Mouse (Mus musculus) forebrain, embryonic 15.5 days (tissue): ENCODE measurements around the gene Cadm2. TPM values are rescaled to one million over a fixed set of nuclear protein-coding genes. Genes with fewer than 3 reads are reported as not detected.

Source experiments
- ATAC-seq: fragments of 200-750 bp; cut with Nextera tagmentation; replicated peaks from 2 replicates; pipeline ENCODE4 v1.8.0; 2017; ENCODE audit warnings: mild to moderate bottlenecking, moderate TSS enrichment, moderate library complexity
- H3K27ac ChIP-seq: fragments of 300-500 bp; sonication (generic); replicated peaks from 2 replicates; pipeline ENCODE4 v1.5.1; 2015; ENCODE audit warnings: mild to moderate bottlenecking, inconsistent platforms
- H3K27me3 ChIP-seq: fragments of 300-500 bp; sonication (generic); 2 replicates; pipeline ENCODE4 v1.6.1; 2015; ENCODE audit warnings: inconsistent platforms
- H3K36me3 ChIP-seq: fragments of 300-500 bp; sonication (generic); 2 replicates; pipeline ENCODE4 v1.6.1; 2015; ENCODE audit warnings: mild to moderate bottlenecking, inconsistent platforms
- H3K4me1 ChIP-seq: fragments of 300-500 bp; sonication (generic); 2 replicates; pipeline ENCODE4 v1.6.1; 2015; ENCODE audit warnings: inconsistent platforms
- H3K4me2 ChIP-seq: fragments of 300-500 bp; sonication (generic); replicated peaks from 2 replicates; pipeline ENCODE4 v1.6.1; 2015; ENCODE audit warnings: mild to moderate bottlenecking, inconsistent platforms
- H3K4me3 ChIP-seq: fragments of 300-500 bp; sonication (generic); 2 replicates; pipeline ENCODE4 v1.5.1; 2015; ENCODE audit warnings: mild to moderate bottlenecking, inconsistent platforms
- H3K9ac ChIP-seq: fragments of 300-500 bp; sonication (generic); replicated peaks from 2 replicates; pipeline ENCODE4 v1.6.1; 2015; ENCODE audit warnings: mild to moderate bottlenecking, inconsistent platforms
- H3K9me3 ChIP-seq: fragments of 300-500 bp; sonication (generic); 2 replicates; pipeline ENCODE4 v1.6.1; 2016; ENCODE audit warnings: inconsistent platforms
- WGBS: fragments of 180-500 bp; shearing (Covaris S2); methylation state at CpG from one replicate; pipeline ENCODE4 v1.1.7; 2015; ENCODE audit warnings: mixed read lengths; 5-methylcytosine and 5-hydroxymethylcytosine counted together
- polyA plus RNA-seq: library from polyadenylated mRNA; unstranded; fragments of >200 nt; fragmentation: Nextera tagmentation; extraction: Ambion mirVana; gene quantifications from 2 replicates; pipeline ENCODE4 v1.2.1, GENCODE M21; 2015

Cadm2 gene
- polyA plus RNA-seq, 1 experiment from 2014 or later, result 36.4 TPM

GRCm38 (mm10) chr16:67608499-67608898, 12.2 kb downstream of the Cadm2 start:
- H3K9ac ChIP-seq, result no peak overlapping the region
- WGBS, result 69% methylated on average over 3 of the region's 3 CpGs
- H3K27me3 ChIP-seq, result no peaks in the 10 kb centered on the region
- no peak overlapping the region for H3K4me3 ChIP-seq
- peaks cover 34% of the 10 kb centered on the region for H3K4me1 ChIP-seq
- no peak for ATAC-seq
- no peak overlapping the region for H3K27ac ChIP-seq
- H3K4me2 ChIP-seq, result no peak overlapping the region
- H3K9me3 ChIP-seq, result no peaks in the 10 kb centered on the region
- no peaks in the 10 kb centered on the region for H3K36me3 ChIP-seq

- no peak overlapping the region for H3K4me3 ChIP-seq
- no peak overlapping the region for H3K4me2 ChIP-seq
- no peak for ATAC-seq
- H3K27me3 ChIP-seq, result no peaks in the 10 kb centered on the region
- 74% methylated on average over 6 of the region's 6 CpGs for WGBS
- H3K9ac ChIP-seq, result no peak overlapping the region
- H3K9me3 ChIP-seq, result no peaks in the 10 kb centered on the region
- H3K27ac ChIP-seq, result no peak overlapping the region
- no peaks in the 10 kb centered on the region for H3K36me3 ChIP-seq
- peaks cover 14% of the 10 kb centered on the region for H3K4me1 ChIP-seq
These were observed 15.0 kb downstream of the Cadm2 start for GRCm38 (mm10) chr16:67605661-67606060.

GRCm38 (mm10) chr16:67599981-67600380, 20.7 kb downstream of the Cadm2 start:
- ATAC-seq, result no peak
- H3K9ac ChIP-seq, result no peak overlapping the region
- H3K27ac ChIP-seq, result no peak overlapping the region
- H3K4me2 ChIP-seq, result no peak overlapping the region
- no peaks in the 10 kb centered on the region for H3K36me3 ChIP-seq
- no peaks in the 10 kb centered on the region for H3K27me3 ChIP-seq
- H3K9me3 ChIP-seq, result no peaks in the 10 kb centered on the region
- 56% methylated on average over 9 of the region's 9 CpGs for WGBS
- peaks cover 8% of the 10 kb centered on the region for H3K4me1 ChIP-seq
- no peak overlapping the region for H3K4me3 ChIP-seq

- peak; percentile 66 for ATAC-seq
- H3K9ac ChIP-seq, result no peak overlapping the region
- 63% methylated on average over 4 of the region's 4 CpGs for WGBS
- peaks cover 8% of the 10 kb centered on the region for H3K4me1 ChIP-seq
- H3K4me2 ChIP-seq, result no peak overlapping the region
- no peaks in the 10 kb centered on the region for H3K27me3 ChIP-seq
- H3K9me3 ChIP-seq, result no peaks in the 10 kb centered on the region
- H3K4me3 ChIP-seq, result no peak overlapping the region
- no peak overlapping the region for H3K27ac ChIP-seq
- no peaks in the 10 kb centered on the region for H3K36me3 ChIP-seq
These were observed 21.9 kb downstream of the Cadm2 start for GRCm38 (mm10) chr16:67598841-67599240.

- no peaks in the 10 kb centered on the region for H3K27me3 ChIP-seq
- no peak for ATAC-seq
- WGBS, result 91% methylated on average over 6 of the region's 6 CpGs
These were observed 29.7 kb downstream of the Cadm2 start for GRCm38 (mm10) chr16:67591015-67591414.

GRCm38 (mm10) chr16:67578842-67579517, 41.7 kb downstream of the Cadm2 start:
- 47% methylated on average over 11 of the region's 11 CpGs for whole genome bisulfite sequencing
- ATAC-seq, result peak; percentile 90
- Histone ChIP-seq H3K36me3 (no peaks in the 10 kb centered on the region), H3K9me3 (no peaks in the 10 kb centered on the region), H3K9ac (no peak overlapping the region), H3K4me3 (no peak overlapping the region), H3K27ac (peak overlapping the region; percentile 65), H3K27me3 (no peaks in the 10 kb centered on the region), H3K4me1 (peaks cover 16% of the 10 kb centered on the region; the same call in 1 of the 2 replicates), H3K4me2 (no peak overlapping the region)

More at GRCm38 (mm10) chr16:67591015-67591414, 29.7 kb downstream of the Cadm2 start:
- Histone ChIP-seq H3K9ac (no peak overlapping the region), H3K4me2 (no peak overlapping the region), H3K9me3 (no peaks in the 10 kb centered on the region), H3K4me1 (no peaks in the 10 kb centered on the region), H3K36me3 (no peaks in the 10 kb centered on the region), H3K4me3 (no peak overlapping the region), H3K27ac (no peak overlapping the region)

- 48% methylated on average over 5 of the region's 5 CpGs for WGBS
These were observed 45.2 kb downstream of the Cadm2 start for GRCm38 (mm10) chr16:67575557-67575956.

GRCm38 (mm10) chr16:67526992-67527391, 93.7 kb downstream of the Cadm2 start:
- Histone ChIP-seq H3K36me3 (no peaks in the 10 kb centered on the region), H3K4me3 (no peak overlapping the region), H3K27me3 (no peaks in the 10 kb centered on the region), H3K9me3 (no peaks in the 10 kb centered on the region), H3K9ac (no peak overlapping the region), H3K27ac (no peak overlapping the region), H3K4me1 (no peaks in the 10 kb centered on the region), H3K4me2 (no peak overlapping the region)
- WGBS, result 78% methylated on average over 1 of the region's 1 CpGs
- no peak for ATAC-seq

More at GRCm38 (mm10) chr16:67575557-67575956, 45.2 kb downstream of the Cadm2 start:
- Histone ChIP-seq H3K9me3 (no peaks in the 10 kb centered on the region), H3K27me3 (no peaks in the 10 kb centered on the region), H3K4me2 (no peak overlapping the region), H3K9ac (no peak overlapping the region), H3K27ac (peak overlapping the region; percentile 60), H3K4me3 (no peak overlapping the region), H3K36me3 (no peaks in the 10 kb centered on the region), H3K4me1 (peaks cover 16% of the 10 kb centered on the region; the same call in 1 of the 2 replicates)
- peak; percentile 51; the same call in 1 of the 2 replicates for ATAC-seq

- no peak for ATAC-seq
These were observed 95.8 kb downstream of the Cadm2 start for GRCm38 (mm10) chr16:67524878-67525277.

GRCm38 (mm10) chr16:67518311-67518710, 102.4 kb downstream of the Cadm2 start:
- H3K27me3 ChIP-seq, result no peaks in the 10 kb centered on the region
- no peaks in the 10 kb centered on the region for H3K36me3 ChIP-seq
- ATAC-seq, result no peak
- H3K4me2 ChIP-seq, result no peak overlapping the region
- 37% methylated on average over 3 of the region's 3 CpGs for WGBS
- peaks cover 7% of the 10 kb centered on the region; the same call in 1 of the 2 replicates for H3K4me1 ChIP-seq
- H3K9me3 ChIP-seq, result no peaks in the 10 kb centered on the region
- H3K9ac ChIP-seq, result no peak overlapping the region
- H3K27ac ChIP-seq, result no peak overlapping the region
- H3K4me3 ChIP-seq, result no peak overlapping the region

More at GRCm38 (mm10) chr16:67524878-67525277, 95.8 kb downstream of the Cadm2 start:
- no peak overlapping the region for H3K4me2 ChIP-seq
- H3K9ac ChIP-seq, result no peak overlapping the region
- no peaks in the 10 kb centered on the region for H3K9me3 ChIP-seq
- H3K4me1 ChIP-seq, result no peaks in the 10 kb centered on the region
- WGBS, result 74% methylated on average over 1 of the region's 1 CpGs
- no peaks in the 10 kb centered on the region for H3K27me3 ChIP-seq
- no peak overlapping the region for H3K27ac ChIP-seq
- H3K36me3 ChIP-seq, result no peaks in the 10 kb centered on the region
- H3K4me3 ChIP-seq, result no peak overlapping the region

GRCm38 (mm10) chr16:67515549-67515948, 105.2 kb downstream of the Cadm2 start:
- WGBS, result 64% methylated on average over 4 of the region's 4 CpGs
- no peak for ATAC-seq
- no peaks in the 10 kb centered on the region for H3K36me3 ChIP-seq
- no peaks in the 10 kb centered on the region for H3K9me3 ChIP-seq
- H3K27me3 ChIP-seq, result no peaks in the 10 kb centered on the region
- H3K27ac ChIP-seq, result peak overlapping the region; percentile 56
- peaks cover 7% of the 10 kb centered on the region; the same call in 1 of the 2 replicates for H3K4me1 ChIP-seq
- no peak overlapping the region for H3K4me3 ChIP-seq
- no peak overlapping the region for H3K9ac ChIP-seq
- H3K4me2 ChIP-seq, result no peak overlapping the region

GRCm38 (mm10) chr16:67509079-67509478, 111.6 kb downstream of the Cadm2 start:
- H3K9me3 ChIP-seq, result no peaks in the 10 kb centered on the region
- no peaks in the 10 kb centered on the region for H3K36me3 ChIP-seq
- H3K4me1 ChIP-seq, result no peaks in the 10 kb centered on the region
- no peaks in the 10 kb centered on the region for H3K27me3 ChIP-seq
- 0 out of 2 replicates have a peak overlapping the region, but pooled peaks have one; percentile 4 for H3K27ac ChIP-seq
- no peak overlapping the region for H3K4me3 ChIP-seq
- WGBS, result 71% methylated on average over 9 of the region's 9 CpGs
- H3K4me2 ChIP-seq, result no peak overlapping the region
- no peak for ATAC-seq
- H3K9ac ChIP-seq, result no peak overlapping the region

GRCm38 (mm10) chr16:67482542-67482941, 138.2 kb downstream of the Cadm2 start:
- Histone ChIP-seq H3K4me2 (no peak overlapping the region), H3K36me3 (no peaks in the 10 kb centered on the region), H3K27ac (no peak overlapping the region), H3K9ac (no peak overlapping the region), H3K4me3 (no peak overlapping the region), H3K9me3 (no peaks in the 10 kb centered on the region), H3K27me3 (no peaks in the 10 kb centered on the region), H3K4me1 (peaks cover 4% of the 10 kb centered on the region)
- no peak for ATAC-seq
- WGBS, result 28% methylated on average over 7 of the region's 7 CpGs
